Mouse (Mus musculus) hindbrain, embryonic 15.5 days (tissue): Measurements from ENCODE around the gene Sned1. TPM values are rescaled to one million over a fixed set of nuclear protein-coding genes. Genes with fewer than 3 reads are reported as not detected.

Experiments
- ATAC-seq: fragments of 200-750 bp; cut with Nextera tagmentation; 2 replicates; pipeline ENCODE4 v1.8.0; 2017; ENCODE audit warnings: low read depth, moderate number of reproducible peaks, moderate TSS enrichment; ENCODE audit not compliant: low FRiP score
- H3K27ac ChIP-seq: fragments of 300-500 bp; sonication (generic); replicated peaks from 2 replicates; pipeline ENCODE4 v1.5.1; 2015; ENCODE audit warnings: mild to moderate bottlenecking, inconsistent platforms
- H3K27me3 ChIP-seq: fragments of 300-500 bp; sonication (generic); 2 replicates; pipeline ENCODE4 v1.6.1; 2015; ENCODE audit warnings: control low read depth, inconsistent platforms
- H3K36me3 ChIP-seq: fragments of 300-500 bp; sonication (generic); 2 replicates; pipeline ENCODE4 v1.6.1; 2015; ENCODE audit warnings: control low read depth, inconsistent platforms
- H3K4me1 ChIP-seq: fragments of 300-500 bp; sonication (generic); replicated peaks from 2 replicates; pipeline ENCODE4 v1.6.1; 2015; ENCODE audit warnings: control low read depth, inconsistent platforms
- H3K4me2 ChIP-seq: fragments of 300-500 bp; sonication (generic); 2 replicates; pipeline ENCODE4 v1.6.1; 2015; ENCODE audit warnings: moderate library complexity, mild to moderate bottlenecking, inconsistent platforms
- H3K4me3 ChIP-seq: fragments of 300-500 bp; sonication (generic); 2 replicates; pipeline ENCODE4 v1.5.1; 2015; ENCODE audit warnings: mild to moderate bottlenecking, inconsistent platforms
- H3K9ac ChIP-seq: fragments of 300-500 bp; sonication (generic); 2 replicates; pipeline ENCODE4 v1.6.1; 2015; ENCODE audit warnings: inconsistent platforms
- H3K9me3 ChIP-seq: fragments of 300-500 bp; sonication (generic); 2 replicates; pipeline ENCODE4 v1.6.1; 2016; ENCODE audit warnings: control low read depth, inconsistent platforms
- WGBS: fragments of 180-500 bp; shearing (Covaris S2); methylation state at CpG from one replicate; pipeline ENCODE4 v1.1.7; 2015; 5-methylcytosine and 5-hydroxymethylcytosine counted together
- polyA plus RNA-seq: library from polyadenylated mRNA; unstranded; fragments of >200 nt; fragmentation: Nextera tagmentation; extraction: Ambion mirVana; gene quantifications from 2 replicates; pipeline ENCODE4 v1.2.1, GENCODE M21; 2015

The Sned1 gene
- polyA plus RNA-seq, 1 experiment from 2014 or later, result 11.2 TPM

DNA sequence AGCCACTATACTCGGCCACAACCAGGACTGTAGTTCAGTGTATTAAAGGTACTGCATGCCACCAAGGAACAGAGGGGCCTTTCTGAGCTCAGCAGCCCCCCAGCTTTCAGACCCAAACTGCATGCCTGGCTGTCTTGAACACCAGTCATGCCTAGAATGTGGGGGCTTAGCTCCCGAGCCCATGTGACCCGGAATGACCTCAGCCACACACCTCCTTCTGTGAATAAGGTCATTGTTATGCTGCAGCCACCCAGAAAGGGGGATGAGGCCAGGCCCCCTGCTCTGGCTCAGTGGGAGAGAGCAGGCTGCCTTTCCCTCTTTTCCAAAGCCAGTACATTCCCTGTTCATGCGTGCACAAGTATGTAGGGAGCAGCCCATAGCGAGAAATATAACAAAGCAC, 21.0 kb upstream of the Sned1 start:
- H3K9ac ChIP-seq, result no peak overlapping the region
- WGBS, result 27% methylated on average over 5 of the region's 5 CpGs
- ATAC-seq, result no peak

DNA sequence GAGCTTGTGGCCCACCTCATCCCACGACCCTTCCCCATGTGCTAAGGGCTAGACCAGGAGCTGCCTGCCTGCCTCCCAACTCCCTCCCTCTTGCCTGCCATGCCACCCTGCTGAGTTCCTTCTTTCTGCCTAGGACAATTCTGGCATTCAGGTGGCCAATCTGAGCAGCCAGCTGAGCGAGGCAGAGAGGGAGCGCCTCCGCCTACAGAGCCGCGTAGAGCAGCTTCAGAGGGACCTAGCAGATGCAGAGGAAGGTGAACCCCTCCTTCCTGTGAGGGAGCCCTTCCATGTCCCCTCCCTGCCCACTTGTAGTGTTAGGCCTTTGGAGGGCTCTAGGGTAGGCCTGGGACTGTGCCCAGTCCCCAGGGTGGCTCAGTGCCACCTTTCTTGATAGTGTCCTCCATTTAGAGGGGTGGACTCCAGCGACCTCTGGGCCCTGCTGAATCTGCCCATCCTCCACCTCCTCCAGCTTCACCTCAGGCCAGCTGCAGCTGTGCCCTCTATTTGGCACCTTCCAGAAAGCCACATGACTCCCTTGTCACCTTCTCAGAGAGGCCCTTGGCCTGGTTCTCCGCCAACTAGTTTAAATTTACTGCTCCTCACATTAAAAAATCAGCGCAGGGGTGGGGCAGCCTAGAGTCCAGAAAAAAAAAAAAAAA, 18.7 kb upstream of the Sned1 start:
- Histone ChIP-seq H3K4me3 (no peak overlapping the region), H3K9me3 (no peaks in the 10 kb centered on the region), H3K27ac (no peak overlapping the region), H3K36me3 (no peaks in the 10 kb centered on the region), H3K4me1 (peaks cover 18% of the 10 kb centered on the region), H3K4me2 (no peak overlapping the region), H3K9ac (no peak overlapping the region), H3K27me3 (no peaks in the 10 kb centered on the region)
- no peak for ATAC-seq
- 61% methylated on average over 9 of the region's 9 CpGs for WGBS

More for the DNA sequence above, 21.0 kb upstream of the Sned1 start:
- Histone ChIP-seq H3K36me3 (no peaks in the 10 kb centered on the region), H3K27me3 (no peaks in the 10 kb centered on the region), H3K4me3 (no peak overlapping the region), H3K4me2 (no peak overlapping the region), H3K27ac (no peak overlapping the region), H3K4me1 (peaks cover 34% of the 10 kb centered on the region), H3K9me3 (no peaks in the 10 kb centered on the region)

DNA sequence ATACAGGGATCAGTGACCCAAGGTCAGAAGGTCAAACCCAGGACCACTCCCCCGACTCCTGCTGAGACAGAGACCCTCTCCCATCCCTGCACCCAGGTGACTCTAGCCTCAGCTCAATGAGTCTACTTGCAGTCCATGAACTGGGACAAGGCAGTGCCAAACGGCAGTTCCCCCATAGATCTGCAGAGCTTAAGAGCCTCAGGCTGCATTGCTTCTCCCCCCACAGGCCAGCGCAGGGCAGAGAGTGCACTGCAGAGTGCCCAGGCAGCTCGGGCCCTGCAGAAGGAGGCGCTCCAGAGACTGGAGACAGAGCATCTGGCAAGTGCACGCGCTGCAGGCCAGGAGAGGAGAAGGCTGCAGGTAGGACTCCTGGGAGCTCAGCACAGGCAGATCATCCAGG, 18.1 kb upstream of the Sned1 start:
- Histone ChIP-seq H3K9ac (no peak overlapping the region), H3K27me3 (no peaks in the 10 kb centered on the region), H3K27ac (no peak overlapping the region), H3K4me3 (no peak overlapping the region), H3K4me2 (no peak overlapping the region), H3K9me3 (no peaks in the 10 kb centered on the region), H3K4me1 (peaks cover 15% of the 10 kb centered on the region), H3K36me3 (no peaks in the 10 kb centered on the region)
- 58% methylated on average over 7 of the region's 7 CpGs for WGBS
- no peak for ATAC-seq

DNA sequence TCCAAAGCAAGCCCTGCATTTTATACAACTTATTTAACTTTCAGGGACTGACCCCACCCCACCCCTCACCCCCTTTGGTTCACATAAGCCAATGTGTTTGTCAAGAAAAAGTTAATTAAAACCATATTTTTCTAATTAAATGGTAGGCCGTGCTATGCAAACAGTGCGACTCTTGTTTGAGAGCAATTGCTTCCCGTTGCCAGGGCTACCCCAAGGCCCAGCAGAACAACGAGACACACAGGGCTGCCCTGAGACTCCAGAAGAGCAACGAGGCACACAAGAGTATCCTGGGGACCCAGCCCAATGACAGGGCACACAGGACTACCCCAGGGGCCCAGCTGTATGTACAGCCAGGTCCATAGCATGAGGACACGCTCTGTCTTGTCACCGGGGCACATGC, 14.9 kb upstream of the Sned1 start:
- no peaks in the 10 kb centered on the region for H3K27me3 ChIP-seq
- peak; percentile 69 for ATAC-seq
- no peaks in the 10 kb centered on the region for H3K36me3 ChIP-seq
- H3K27ac ChIP-seq, result no peak overlapping the region
- H3K4me3 ChIP-seq, result no peak overlapping the region
- no peaks in the 10 kb centered on the region for H3K9me3 ChIP-seq
- no peak overlapping the region for H3K9ac ChIP-seq
- H3K4me1 ChIP-seq, result peaks cover 28% of the 10 kb centered on the region
- 58% methylated on average over 7 of the region's 7 CpGs for WGBS
- no peak overlapping the region for H3K4me2 ChIP-seq

DNA sequence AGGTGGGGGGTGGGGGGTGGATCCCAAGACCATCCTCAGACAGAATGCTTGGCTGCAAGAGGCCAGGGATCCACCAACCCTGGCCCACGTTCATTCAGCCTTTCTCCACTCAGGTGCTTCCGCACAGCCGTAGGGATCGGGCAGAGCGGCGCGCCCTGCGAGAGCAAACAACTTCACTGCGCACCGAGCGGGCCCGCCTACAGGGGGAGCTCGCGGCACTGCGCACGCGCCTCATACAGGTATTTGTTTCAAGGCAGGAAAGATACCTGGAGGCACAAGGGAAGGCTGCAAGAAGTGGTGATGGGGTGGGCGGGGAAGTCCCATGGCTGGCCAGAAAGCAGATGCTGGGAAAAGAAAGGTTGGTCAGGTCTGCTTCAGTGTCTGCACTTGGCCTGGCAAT, 11.7 kb upstream of the Sned1 start:
- 9% methylated on average over 18 of the region's 18 CpGs for WGBS
- H3K4me2 ChIP-seq, result no peak overlapping the region
- ATAC-seq, result no peak

DNA sequence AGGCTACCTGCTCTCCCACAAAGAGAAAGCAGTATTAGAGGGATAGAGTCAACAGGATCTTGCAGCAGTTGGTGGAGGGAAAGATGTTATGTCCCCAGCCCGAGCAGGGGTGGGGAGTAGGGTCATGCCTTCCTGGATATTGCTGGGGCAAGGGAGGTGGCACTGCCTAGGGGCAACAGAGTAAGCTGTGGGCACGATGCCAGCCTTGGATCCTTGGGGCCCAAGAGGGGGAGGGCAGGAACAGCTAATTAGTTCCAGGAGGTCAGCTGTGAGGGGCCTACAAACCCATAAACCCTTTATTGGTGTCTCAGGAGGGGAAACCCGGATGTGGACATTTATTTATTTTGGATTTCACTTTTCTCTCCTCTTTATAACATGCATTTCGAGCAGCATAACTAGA, 10.4 kb upstream of the Sned1 start:
- peaks cover 26% of the 10 kb centered on the region for H3K4me1 ChIP-seq
- H3K9ac ChIP-seq, result no peak overlapping the region
- H3K27me3 ChIP-seq, result no peaks in the 10 kb centered on the region
- no peak overlapping the region for H3K4me3 ChIP-seq
- H3K4me2 ChIP-seq, result no peak overlapping the region
- no peak for ATAC-seq
- H3K36me3 ChIP-seq, result no peaks in the 10 kb centered on the region
- no peak overlapping the region for H3K27ac ChIP-seq
- no peaks in the 10 kb centered on the region for H3K9me3 ChIP-seq
- WGBS, result 56% methylated on average over 4 of the region's 4 CpGs

More for the DNA sequence above, 11.7 kb upstream of the Sned1 start:
- Histone ChIP-seq H3K27me3 (no peaks in the 10 kb centered on the region), H3K4me3 (no peak overlapping the region), H3K4me1 (peaks cover 23% of the 10 kb centered on the region), H3K36me3 (no peaks in the 10 kb centered on the region), H3K9ac (no peak overlapping the region), H3K9me3 (no peaks in the 10 kb centered on the region), H3K27ac (no peak overlapping the region)

DNA sequence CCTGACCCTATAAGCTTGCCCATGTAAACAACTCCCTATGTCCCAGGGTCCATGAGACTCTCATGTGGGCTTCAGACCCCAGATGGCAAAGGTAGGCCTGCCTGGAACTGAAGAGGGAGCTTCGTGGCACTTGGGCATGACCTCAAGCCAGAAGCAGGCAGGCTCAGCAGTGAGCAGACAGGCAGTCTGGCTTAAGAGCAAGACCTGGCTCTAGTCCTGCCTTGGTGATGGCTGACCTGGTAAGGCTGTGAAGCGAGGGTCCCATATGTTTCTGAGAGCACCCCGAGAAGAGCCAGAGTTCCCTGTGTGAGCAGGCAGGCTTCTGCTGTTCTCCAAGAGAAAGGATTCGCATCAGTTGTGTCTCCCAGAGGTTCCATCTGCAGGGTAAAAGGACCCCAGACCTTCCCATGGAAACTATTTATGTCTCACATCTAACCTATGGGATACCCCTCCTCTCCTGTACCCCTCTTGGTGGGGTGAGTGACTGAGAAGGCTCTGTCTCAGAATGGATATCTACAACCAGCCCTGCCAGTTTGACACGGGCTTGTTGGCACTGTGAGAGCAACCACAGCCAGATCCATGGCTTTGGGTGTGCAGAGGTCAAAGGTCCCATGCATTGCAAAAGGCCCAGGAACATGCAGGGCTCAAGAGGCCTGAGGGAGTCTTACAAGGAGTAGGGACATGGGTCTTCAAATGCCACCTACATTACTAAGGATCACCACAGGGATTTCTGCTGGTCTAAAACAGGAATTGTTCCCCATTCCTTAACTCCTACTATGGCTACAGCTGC, 9.7 kb upstream of the Sned1 start:
- Histone ChIP-seq H3K27me3 (no peaks in the 10 kb centered on the region), H3K4me3 (no peak overlapping the region), H3K27ac (no peak overlapping the region), H3K36me3 (no peaks in the 10 kb centered on the region), H3K9me3 (no peaks in the 10 kb centered on the region), H3K9ac (no peak overlapping the region), H3K4me2 (no peak overlapping the region), H3K4me1 (peaks cover 24% of the 10 kb centered on the region)
- WGBS, result 74% methylated on average over 5 of the region's 5 CpGs
- no peak for ATAC-seq

DNA sequence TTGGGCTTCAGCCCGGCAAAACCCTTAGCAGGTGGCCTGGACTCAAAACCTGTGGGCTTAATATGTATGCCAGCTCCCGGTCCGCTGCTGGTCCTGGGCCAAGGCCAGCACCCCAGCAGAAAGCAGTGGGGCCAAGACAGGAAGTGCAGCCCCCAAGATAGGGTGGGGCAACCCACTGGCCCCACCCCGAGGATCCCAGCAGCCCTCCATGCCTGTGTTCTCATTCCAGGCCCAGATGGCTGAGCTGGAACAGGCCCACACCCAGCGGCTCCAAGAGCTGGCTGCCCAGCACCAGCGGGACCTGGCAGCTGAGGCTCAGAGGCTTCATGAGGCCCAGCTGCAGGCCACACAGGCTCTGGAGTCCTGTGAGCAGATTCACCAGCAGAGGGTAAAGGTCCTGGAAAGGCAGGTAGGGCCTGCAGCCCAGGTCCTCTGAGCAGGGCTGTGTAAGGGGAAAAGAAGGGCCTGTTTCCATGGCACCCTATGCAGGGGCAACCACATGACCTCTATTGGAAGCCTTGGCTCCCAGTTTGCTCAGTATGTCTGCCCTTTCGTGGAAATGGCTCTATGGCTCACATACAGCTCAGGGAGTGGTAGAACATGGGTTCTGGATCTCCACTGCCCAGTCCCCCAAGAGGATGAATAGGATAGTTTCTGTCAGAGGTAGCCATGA, 8.2 kb upstream of the Sned1 start:
- 60% methylated on average over 7 of the region's 7 CpGs for WGBS

DNA sequence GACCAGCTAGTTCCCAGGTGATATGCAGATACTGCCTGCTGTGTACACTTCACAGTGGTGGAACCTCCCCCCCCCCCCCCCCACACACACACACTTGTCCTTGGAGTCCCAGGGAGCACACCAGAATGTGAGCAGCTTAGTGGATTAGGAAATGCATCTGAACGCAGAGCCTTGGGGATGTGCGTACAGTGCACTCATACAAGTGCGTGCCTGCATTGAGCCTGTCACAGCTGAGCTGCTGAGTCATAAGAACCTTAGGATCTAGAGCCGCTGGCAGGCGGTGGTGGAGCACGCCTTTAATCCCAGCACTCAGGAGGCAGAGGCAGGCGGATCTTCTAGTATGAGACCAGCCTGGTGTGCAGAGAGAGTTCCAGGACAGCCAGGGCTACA, 7.7 kb upstream of the Sned1 start:
- 88% methylated on average over 7 of the region's 7 CpGs for WGBS
- no peaks in the 10 kb centered on the region for H3K27me3 ChIP-seq
- H3K9me3 ChIP-seq, result no peaks in the 10 kb centered on the region
- H3K27ac ChIP-seq, result no peak overlapping the region
- H3K4me3 ChIP-seq, result no peak overlapping the region
- H3K36me3 ChIP-seq, result no peaks in the 10 kb centered on the region
- no peak overlapping the region for H3K4me2 ChIP-seq
- no peak overlapping the region for H3K9ac ChIP-seq
- H3K4me1 ChIP-seq, result peaks cover 21% of the 10 kb centered on the region
- no peak for ATAC-seq

More for the DNA sequence above, 8.2 kb upstream of the Sned1 start:
- 0 out of 2 replicates have a peak overlapping the region, but pooled peaks have one; percentile 17 for H3K27ac ChIP-seq
- no peak overlapping the region for H3K9ac ChIP-seq
- H3K36me3 ChIP-seq, result no peaks in the 10 kb centered on the region
- H3K9me3 ChIP-seq, result no peaks in the 10 kb centered on the region
- no peaks in the 10 kb centered on the region for H3K27me3 ChIP-seq
- H3K4me2 ChIP-seq, result no peak overlapping the region
- H3K4me1 ChIP-seq, result peaks cover 21% of the 10 kb centered on the region
- no peak overlapping the region for H3K4me3 ChIP-seq
- peak; percentile 70 for ATAC-seq

DNA sequence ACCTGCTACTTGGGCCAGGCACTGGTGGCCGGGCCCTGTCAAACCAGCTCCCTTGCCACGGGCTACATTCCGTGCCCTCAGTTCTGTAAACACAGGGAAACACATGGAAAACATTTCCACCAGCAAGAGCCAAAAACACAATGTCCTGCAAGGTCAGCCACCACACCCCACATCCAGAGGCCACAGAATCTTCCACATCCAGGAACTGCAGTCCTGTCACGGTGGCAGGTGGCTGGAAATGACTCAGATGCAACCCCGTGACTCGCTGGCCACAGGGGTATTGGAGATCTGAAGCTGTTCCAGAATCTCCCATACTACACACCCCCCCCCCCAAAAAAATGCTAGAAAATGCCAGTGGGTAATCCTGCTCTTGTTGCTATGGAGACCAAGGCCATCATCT, 6.4 kb upstream of the Sned1 start:
- no peaks in the 10 kb centered on the region for H3K36me3 ChIP-seq
- WGBS, result 80% methylated on average over 6 of the region's 6 CpGs
- H3K4me2 ChIP-seq, result no peak overlapping the region
- H3K4me1 ChIP-seq, result peaks cover 16% of the 10 kb centered on the region
- H3K4me3 ChIP-seq, result no peak overlapping the region
- no peak for ATAC-seq
- H3K27me3 ChIP-seq, result peaks cover 1% of the 10 kb centered on the region; the same call in 1 of the 2 replicates
- no peak overlapping the region for H3K9ac ChIP-seq
- no peak overlapping the region for H3K27ac ChIP-seq
- H3K9me3 ChIP-seq, result no peaks in the 10 kb centered on the region

DNA sequence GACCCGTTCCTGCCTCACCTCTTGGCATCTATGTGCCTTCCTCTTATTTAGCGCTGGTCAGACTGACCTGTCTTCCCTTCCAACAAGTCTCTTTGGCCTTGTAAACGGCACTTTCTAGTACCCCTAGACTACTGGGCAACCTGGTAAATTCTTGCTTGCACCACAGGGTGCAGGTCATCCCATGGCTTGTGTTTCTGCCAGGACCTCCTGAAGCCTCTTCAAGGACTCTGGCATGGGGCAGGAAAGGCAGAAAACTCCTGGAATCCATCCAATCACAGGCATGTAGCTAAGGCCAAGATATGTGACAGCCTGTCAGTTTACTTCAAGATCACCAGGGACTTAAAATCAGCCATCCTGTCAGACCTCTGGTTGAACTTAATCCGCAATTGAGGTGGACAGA, 6.0 kb upstream of the Sned1 start:
- WGBS, result 77% methylated on average over 4 of the region's 4 CpGs
- no peak overlapping the region for H3K27ac ChIP-seq
- H3K4me2 ChIP-seq, result no peak overlapping the region
- H3K27me3 ChIP-seq, result peaks cover 5% of the 10 kb centered on the region
- no peaks in the 10 kb centered on the region for H3K9me3 ChIP-seq
- H3K4me3 ChIP-seq, result no peak overlapping the region
- no peaks in the 10 kb centered on the region for H3K36me3 ChIP-seq
- no peak for ATAC-seq
- no peak overlapping the region for H3K9ac ChIP-seq
- peaks cover 16% of the 10 kb centered on the region for H3K4me1 ChIP-seq

DNA sequence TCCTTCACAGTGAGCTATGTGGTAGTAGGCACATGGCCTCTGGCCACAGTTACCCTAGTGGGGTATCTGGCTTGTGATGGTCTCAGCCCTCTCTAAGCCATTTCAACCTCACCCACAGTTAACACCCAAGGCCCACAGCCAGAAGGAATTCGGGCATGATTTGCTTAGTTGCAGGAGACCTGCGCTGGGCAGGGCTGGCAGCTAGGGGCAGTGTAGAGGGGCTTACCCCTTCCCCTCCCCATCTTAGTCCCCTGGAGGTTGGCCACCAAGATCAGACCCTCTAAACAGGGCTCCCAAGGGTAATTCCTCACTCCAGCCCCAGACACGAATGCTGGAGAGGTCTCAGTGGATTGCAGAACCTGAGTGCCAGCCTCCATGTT, 894 bp downstream of the Sned1 start:
- no peaks in the 10 kb centered on the region for H3K36me3 ChIP-seq
- peak overlapping the region; percentile 99 for H3K4me2 ChIP-seq
- H3K27ac ChIP-seq, result no peak overlapping the region
- peak overlapping the region; percentile 56 for H3K4me3 ChIP-seq
- H3K27me3 ChIP-seq, result peaks cover 23% of the 10 kb centered on the region
- peaks cover 17% of the 10 kb centered on the region for H3K4me1 ChIP-seq
- WGBS, result 15% methylated on average over 3 of the region's 3 CpGs
- peak overlapping the region; percentile 59; the same call in 1 of the 2 replicates for H3K9ac ChIP-seq
- 0 out of 2 replicates have a peak, but pooled peaks have one; percentile 21 for ATAC-seq
- H3K9me3 ChIP-seq, result no peaks in the 10 kb centered on the region
